Mouse (Mus musculus) inflammation-experienced regulatory T-cells, adult 6 months (primary cell): ENCODE results near the gene Eepd1. TPM values are rescaled to one million over a fixed set of nuclear protein-coding genes. Genes with fewer than 3 reads are reported as not detected.

Source experiments
- ATAC-seq: one replicate; pipeline ENCODE4 v1.8.0; 2017
- polyA plus RNA-seq, 3 experiments: library from polyadenylated mRNA; unstranded; fragments of 100-300 nt; shearing (Covaris generic); gene quantifications; one replicate each; pipeline ENCODE4 v1.2.1; 2017

Gene Eepd1
- polyA plus RNA-seq, 3 experiments from 2014 or later: 0.60 to 0.82 TPM; not detected in 1

GRCm38 (mm10) chr9:25489221-25489960, 8.0 kb downstream of the Eepd1 start:
- no peak for ATAC-seq

- ATAC-seq: no peak
Measured at GRCm38 (mm10) chr9:25490278-25491145, 9.2 kb downstream of the Eepd1 start.

GRCm38 (mm10) chr9:25493918-25494317, 12.6 kb downstream of the Eepd1 start:
- no peak for ATAC-seq

- ATAC-seq: no peak
Measured at GRCm38 (mm10) chr9:25495601-25496000, 14.3 kb downstream of the Eepd1 start.

- ATAC-seq: no peak
Measured at GRCm38 (mm10) chr9:25496196-25496595, 14.8 kb downstream of the Eepd1 start.

- ATAC-seq: no peak
Measured at GRCm38 (mm10) chr9:25496703-25497102, 15.4 kb downstream of the Eepd1 start.

GRCm38 (mm10) chr9:25498770-25499169, 17.4 kb downstream of the Eepd1 start:
- no peak for ATAC-seq

- no peak for ATAC-seq
Measured at GRCm38 (mm10) chr9:25499306-25499705, 18.0 kb downstream of the Eepd1 start.

GRCm38 (mm10) chr9:25500031-25500430, 18.7 kb downstream of the Eepd1 start:
- no peak for ATAC-seq

GRCm38 (mm10) chr9:25508825-25509224, 27.5 kb downstream of the Eepd1 start:
- ATAC-seq: no peak

GRCm38 (mm10) chr9:25510572-25510971, 29.2 kb downstream of the Eepd1 start:
- ATAC-seq: no peak

GRCm38 (mm10) chr9:25513050-25513449, 31.7 kb downstream of the Eepd1 start:
- ATAC-seq: no peak

GRCm38 (mm10) chr9:25513556-25513955, 32.2 kb downstream of the Eepd1 start:
- ATAC-seq: no peak

GRCm38 (mm10) chr9:25516640-25517039, 35.3 kb downstream of the Eepd1 start:
- ATAC-seq: no peak

GRCm38 (mm10) chr9:25517982-25518381, 36.6 kb downstream of the Eepd1 start:
- ATAC-seq: no peak

- ATAC-seq: no peak
Measured at GRCm38 (mm10) chr9:25519193-25519592, 37.8 kb downstream of the Eepd1 start.

GRCm38 (mm10) chr9:25520826-25521225, 39.5 kb downstream of the Eepd1 start:
- ATAC-seq: no peak

- no peak for ATAC-seq
Measured at GRCm38 (mm10) chr9:25521825-25522224, 40.5 kb downstream of the Eepd1 start.

- no peak for ATAC-seq
Measured at GRCm38 (mm10) chr9:25526516-25526915, 45.2 kb downstream of the Eepd1 start.

- ATAC-seq: no peak
Measured at GRCm38 (mm10) chr9:25526927-25527337, 45.6 kb downstream of the Eepd1 start.

- no peak for ATAC-seq
Measured at GRCm38 (mm10) chr9:25527359-25528038, 46.2 kb downstream of the Eepd1 start.

- ATAC-seq: no peak
Measured at GRCm38 (mm10) chr9:25531627-25532026, 50.3 kb downstream of the Eepd1 start.

GRCm38 (mm10) chr9:25532105-25532504, 50.8 kb downstream of the Eepd1 start:
- ATAC-seq: no peak
